Mouse (Mus musculus) kidney, embryonic 15.5 days (tissue): ENCODE results near the gene Mfap5. TPM values are rescaled to one million over a fixed set of nuclear protein-coding genes. Genes with fewer than 3 reads are reported as not detected.
"Not testable (repeated sequence)": the region's sequence is repeated elsewhere in the genome, so short reads cannot be mapped to it uniquely, and the experiment has no call there.

Source experiments
- ATAC-seq: fragments of 200-750 bp; cut with Nextera tagmentation; replicated peaks from 2 replicates; pipeline ENCODE4 v1.8.0; 2017; ENCODE audit warnings: moderate TSS enrichment; ENCODE audit not compliant: low FRiP score
- H3K27ac ChIP-seq: fragments of 300-500 bp; sonication (generic); 2 replicates; pipeline ENCODE4 v1.5.1; 2015; ENCODE audit warnings: mild to moderate bottlenecking, inconsistent platforms
- H3K27me3 ChIP-seq: fragments of 300-500 bp; sonication (generic); 2 replicates; pipeline ENCODE4 v1.6.1; 2015; ENCODE audit warnings: inconsistent platforms
- H3K36me3 ChIP-seq: fragments of 300-500 bp; sonication (generic); 2 replicates; pipeline ENCODE4 v1.6.1; 2015; ENCODE audit warnings: inconsistent platforms
- H3K4me1 ChIP-seq: fragments of 300-500 bp; sonication (generic); 2 replicates; pipeline ENCODE4 v1.6.1; 2015; ENCODE audit warnings: inconsistent platforms
- H3K4me2 ChIP-seq: fragments of 300-500 bp; sonication (generic); 2 replicates; pipeline ENCODE4 v1.6.1; 2015; ENCODE audit warnings: moderate library complexity, mild to moderate bottlenecking, inconsistent platforms
- H3K4me3 ChIP-seq: fragments of 300-500 bp; sonication (generic); replicated peaks from 2 replicates; pipeline ENCODE4 v1.5.1; 2015; ENCODE audit warnings: mild to moderate bottlenecking, inconsistent platforms
- H3K9ac ChIP-seq: fragments of 300-500 bp; sonication (generic); 2 replicates; pipeline ENCODE4 v1.6.1; 2015; ENCODE audit warnings: mild to moderate bottlenecking, inconsistent platforms
- H3K9me3 ChIP-seq: fragments of 300-500 bp; sonication (generic); replicated peaks from 2 replicates; pipeline ENCODE4 v1.6.1; 2016; ENCODE audit warnings: inconsistent platforms
- WGBS: fragments of 180-500 bp; shearing (Covaris S2); methylation state at CpG from one replicate; pipeline ENCODE4 v1.1.7; 2015; ENCODE audit warnings: mixed read lengths; 5-methylcytosine and 5-hydroxymethylcytosine counted together
- polyA plus RNA-seq: library from polyadenylated mRNA; unstranded; fragments of >200 nt; fragmentation: Nextera tagmentation; extraction: Ambion mirVana; gene quantifications from 2 replicates; pipeline ENCODE4 v1.2.1, GENCODE M21; 2015

The Mfap5 gene
- 23.4 and 32.8 TPM in 2 replicates for polyA plus RNA-seq

DNA sequence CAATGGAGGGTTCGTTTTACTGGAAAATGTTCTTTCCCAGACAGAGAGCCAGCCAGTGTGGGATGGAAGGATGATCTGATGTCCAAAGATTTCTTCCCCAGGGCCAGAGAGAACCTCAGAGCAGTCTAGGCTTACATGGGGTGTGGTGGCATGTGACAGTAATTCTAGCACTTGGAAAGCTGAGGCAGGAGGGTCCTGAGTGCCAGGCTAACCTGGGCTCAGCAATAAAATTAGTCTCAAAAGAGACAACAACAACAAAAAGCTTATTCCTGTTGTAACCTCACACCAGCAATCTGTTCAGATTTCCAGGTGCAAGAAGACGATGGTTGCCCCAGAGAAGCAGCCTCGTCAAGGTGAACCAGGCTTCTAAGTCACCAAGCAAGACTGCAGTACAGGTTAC lies at the start of gene Mfap5:
Gene Mfap5 (plus strand): TSS at position 301 of the 400 bp plus-strand sequence.
- no peak for ATAC-seq
- no peaks in the 10 kb centered on the region for H3K9me3 ChIP-seq
- H3K9ac ChIP-seq: no peak within 1 kb of the TSS
- 87% methylated on average over 3 of the region's 3 CpGs for WGBS
- H3K4me2 ChIP-seq: no peak within 1 kb of the TSS
- no peaks in the 10 kb centered on the region for H3K36me3 ChIP-seq
- H3K4me1 ChIP-seq: peaks cover 9% of the 10 kb centered on the region
- H3K27me3 ChIP-seq: no peaks in the 10 kb centered on the region
- H3K4me3 ChIP-seq: no peak within 1 kb of the TSS
- no peak within 1 kb of the TSS for H3K27ac ChIP-seq

DNA sequence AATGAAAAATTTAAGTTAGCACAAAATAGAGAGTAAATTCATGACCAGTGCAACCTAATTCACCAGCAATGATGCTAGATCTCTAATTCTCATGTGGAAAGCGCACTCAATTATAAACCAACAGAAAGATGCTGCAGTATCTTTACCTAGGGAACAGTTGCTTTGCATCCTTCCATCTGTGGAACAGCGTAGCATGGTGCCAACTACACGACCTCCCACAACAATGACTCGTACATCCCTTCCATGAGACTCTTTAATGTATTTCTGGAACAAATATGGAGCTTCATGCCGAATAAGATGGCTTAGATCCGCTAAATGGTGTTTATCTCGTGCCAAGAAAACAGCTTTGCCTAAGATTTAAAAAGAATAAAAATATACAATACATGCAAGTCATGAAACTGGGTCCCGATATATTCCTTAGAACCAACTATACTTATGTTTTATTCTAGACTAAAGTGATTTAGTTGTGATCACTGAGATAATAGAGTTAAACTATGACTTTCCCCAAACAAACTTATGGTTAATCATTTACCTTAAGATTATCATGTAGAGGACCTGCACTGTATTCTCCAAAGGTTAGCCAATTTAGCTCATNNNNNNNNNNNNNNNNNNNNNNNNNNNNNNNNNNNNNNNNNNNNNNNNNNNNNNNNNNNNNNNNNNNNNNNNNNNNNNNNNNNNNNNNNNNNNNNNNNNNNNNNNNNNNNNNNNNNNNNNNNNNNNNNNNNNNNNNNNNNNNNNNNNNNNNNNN lies 46.5 kb upstream of the Mfap5 start:
- H3K9ac ChIP-seq: no peak overlapping the region
- 92% methylated on average over 8 of the region's 8 CpGs for WGBS
- no peak overlapping the region for H3K27ac ChIP-seq
- H3K36me3 ChIP-seq: peaks cover 53% of the 10 kb centered on the region
- no peaks in the 10 kb centered on the region for H3K9me3 ChIP-seq
- no peaks in the 10 kb centered on the region for H3K4me1 ChIP-seq
- no peak overlapping the region for H3K4me3 ChIP-seq
- no peak for ATAC-seq
- no peak overlapping the region for H3K4me2 ChIP-seq
- H3K27me3 ChIP-seq: no peaks in the 10 kb centered on the region

DNA sequence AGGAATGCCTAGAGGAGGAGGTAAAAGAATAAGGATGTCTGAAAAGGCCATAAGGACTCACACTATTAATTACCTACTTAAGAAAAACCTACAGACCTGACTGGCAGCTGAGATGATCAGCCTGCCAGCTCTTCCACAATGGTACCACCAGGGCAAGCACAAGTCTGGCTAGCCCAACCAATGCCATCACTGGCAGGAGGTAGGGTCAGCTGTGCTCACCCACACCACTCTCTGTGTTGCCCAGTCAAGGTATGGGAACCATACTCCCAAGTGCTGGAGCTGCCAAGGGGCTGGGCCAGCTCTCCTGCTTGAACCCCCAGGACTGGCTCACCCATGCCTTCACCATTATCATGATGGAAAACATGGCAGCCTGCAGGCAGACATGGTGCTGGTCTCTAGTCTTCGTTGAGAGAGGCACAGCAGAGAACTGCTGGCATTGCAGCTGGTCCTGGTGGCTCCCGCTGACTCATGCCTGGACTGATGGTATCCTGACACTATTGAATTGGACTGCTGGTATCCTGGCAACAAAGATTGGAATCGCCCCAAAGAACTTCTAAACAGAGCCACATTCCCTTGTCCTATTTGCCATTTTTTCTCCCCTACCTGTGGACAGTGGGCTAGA lies 39.4 kb upstream of the Mfap5 start:
- Histone ChIP-seq H3K27me3 (no peaks in the 10 kb centered on the region), H3K4me1 (no peaks in the 10 kb centered on the region), H3K36me3 (peaks cover 39% of the 10 kb centered on the region), H3K4me3 (no peak overlapping the region), H3K9me3 (no peaks in the 10 kb centered on the region), H3K9ac (no peak overlapping the region), H3K27ac (no peak overlapping the region), H3K4me2 (no peak overlapping the region)
- no peak for ATAC-seq
- WGBS: 83% methylated on average over 3 of the region's 3 CpGs

DNA sequence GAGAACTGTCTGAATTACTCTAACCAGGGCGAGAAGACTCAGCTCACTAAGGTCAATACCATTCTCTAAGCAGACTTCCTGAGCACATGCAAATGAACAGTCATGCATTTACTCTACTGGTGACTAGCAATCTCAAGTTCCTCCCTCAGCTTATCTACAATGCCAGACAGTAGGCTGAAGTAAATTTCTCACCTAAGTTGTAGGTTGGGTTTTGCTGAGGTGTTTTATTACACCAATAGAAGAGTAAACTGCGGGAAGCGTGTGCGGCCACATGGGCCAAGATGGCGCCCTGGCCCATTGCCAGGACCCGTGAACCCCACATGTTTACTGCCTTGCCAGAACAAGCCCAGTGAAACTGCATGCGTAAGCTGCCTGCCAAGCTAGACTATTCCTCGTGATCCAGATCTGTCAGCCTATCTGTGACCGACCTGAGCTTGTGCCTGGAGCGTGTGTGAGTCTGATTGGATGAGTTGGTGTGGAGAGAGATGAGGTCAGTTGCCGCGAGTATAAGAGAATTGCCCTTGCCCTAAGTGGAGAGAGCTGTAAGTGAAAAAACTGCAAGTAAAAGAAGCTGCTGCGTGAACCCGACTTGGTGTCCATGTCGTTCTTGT lies 36.5 kb upstream of the Mfap5 start:
- Histone ChIP-seq H3K4me3 (no peak overlapping the region), H3K4me2 (no peak overlapping the region), H3K27me3 (no peaks in the 10 kb centered on the region), H3K4me1 (no peaks in the 10 kb centered on the region), H3K9me3 (no peaks in the 10 kb centered on the region), H3K36me3 (peaks cover 38% of the 10 kb centered on the region), H3K9ac (no peak overlapping the region), H3K27ac (no peak overlapping the region)
- no peak for ATAC-seq
- 93% methylated on average over 15 of the region's 15 CpGs for WGBS

DNA sequence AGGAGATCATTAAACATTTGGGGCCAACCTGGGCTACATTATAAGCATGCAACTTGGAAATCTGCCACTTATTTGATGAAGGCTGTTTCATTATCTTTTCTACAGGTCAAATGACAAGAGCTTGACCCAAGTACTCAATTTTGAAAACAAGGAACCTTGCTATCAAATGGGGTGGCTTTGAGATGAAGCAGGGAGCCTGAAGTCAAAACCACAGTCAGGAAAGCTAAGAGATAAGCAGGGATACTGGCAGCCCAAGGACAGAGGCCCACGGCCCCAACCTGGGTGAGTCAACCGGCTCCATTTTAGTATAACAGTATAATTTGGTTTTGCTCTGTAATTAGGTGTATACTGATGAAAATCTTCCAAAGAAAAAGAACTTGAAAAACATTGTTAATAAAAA lies 35.4 kb upstream of the Mfap5 start:
- no peaks in the 10 kb centered on the region for H3K4me1 ChIP-seq
- H3K9ac ChIP-seq: no peak overlapping the region
- peaks cover 36% of the 10 kb centered on the region for H3K36me3 ChIP-seq
- no peak overlapping the region for H3K27ac ChIP-seq
- no peak overlapping the region for H3K4me2 ChIP-seq
- no peaks in the 10 kb centered on the region for H3K9me3 ChIP-seq
- H3K27me3 ChIP-seq: no peaks in the 10 kb centered on the region
- H3K4me3 ChIP-seq: no peak overlapping the region
- WGBS: 97% methylated on average over 2 of the region's 2 CpGs
- no peak for ATAC-seq

DNA sequence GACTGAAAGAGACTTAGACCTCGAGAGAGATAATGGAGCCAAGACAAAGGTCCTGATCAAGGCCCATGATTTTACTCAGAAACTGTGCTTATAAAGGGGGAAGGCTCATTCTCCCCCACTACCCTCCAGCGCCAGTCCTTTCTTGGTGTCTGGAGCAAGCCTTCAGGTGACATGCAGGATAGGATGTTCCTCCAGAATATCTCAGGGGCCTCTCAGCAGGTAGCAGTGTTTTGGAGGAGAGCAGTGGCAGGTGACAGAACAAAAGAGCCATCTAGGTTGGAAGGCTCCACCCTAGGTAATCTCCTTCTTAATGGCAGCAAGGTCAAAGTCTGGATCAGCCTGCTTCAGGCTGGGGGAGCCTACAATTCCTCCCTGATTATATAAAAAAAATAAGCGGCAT lies 34.2 kb upstream of the Mfap5 start:
- 92% methylated on average over 3 of the region's 3 CpGs for WGBS
- not testable (repeated sequence) for H3K27me3 ChIP-seq, ATAC-seq, H3K4me2 ChIP-seq, H3K4me1 ChIP-seq, H3K9me3 ChIP-seq, H3K9ac ChIP-seq, H3K4me3 ChIP-seq, H3K27ac ChIP-seq
- peaks cover 36% of the 10 kb centered on the region for H3K36me3 ChIP-seq

DNA sequence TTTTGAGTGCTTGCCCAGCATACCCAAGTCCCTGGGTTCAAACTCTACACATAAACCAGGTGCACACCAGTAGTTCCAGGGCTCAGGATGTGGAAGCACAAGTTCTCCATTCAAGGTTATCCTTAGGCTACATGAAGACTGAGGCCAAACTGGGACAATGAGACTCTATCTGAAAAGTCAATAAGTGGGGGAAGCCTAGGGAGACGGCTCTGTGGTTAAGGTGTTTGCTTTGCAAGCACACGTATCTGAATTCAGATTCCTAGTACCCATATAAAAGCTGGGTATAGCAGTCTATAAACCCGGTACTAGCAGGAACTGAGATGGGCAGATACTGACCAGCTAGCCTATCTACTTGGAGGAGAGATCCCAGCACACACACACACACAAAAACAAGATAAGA lies 27.6 kb upstream of the Mfap5 start:
- Histone ChIP-seq H3K27me3 (no peaks in the 10 kb centered on the region), H3K36me3 (no peaks in the 10 kb centered on the region), H3K27ac (no peak overlapping the region), H3K9me3 (no peaks in the 10 kb centered on the region), H3K4me3 (no peak overlapping the region), H3K9ac (no peak overlapping the region), H3K4me2 (no peak overlapping the region), H3K4me1 (no peaks in the 10 kb centered on the region)
- ATAC-seq: no peak
- WGBS: 80% methylated on average over 3 of the region's 3 CpGs

DNA sequence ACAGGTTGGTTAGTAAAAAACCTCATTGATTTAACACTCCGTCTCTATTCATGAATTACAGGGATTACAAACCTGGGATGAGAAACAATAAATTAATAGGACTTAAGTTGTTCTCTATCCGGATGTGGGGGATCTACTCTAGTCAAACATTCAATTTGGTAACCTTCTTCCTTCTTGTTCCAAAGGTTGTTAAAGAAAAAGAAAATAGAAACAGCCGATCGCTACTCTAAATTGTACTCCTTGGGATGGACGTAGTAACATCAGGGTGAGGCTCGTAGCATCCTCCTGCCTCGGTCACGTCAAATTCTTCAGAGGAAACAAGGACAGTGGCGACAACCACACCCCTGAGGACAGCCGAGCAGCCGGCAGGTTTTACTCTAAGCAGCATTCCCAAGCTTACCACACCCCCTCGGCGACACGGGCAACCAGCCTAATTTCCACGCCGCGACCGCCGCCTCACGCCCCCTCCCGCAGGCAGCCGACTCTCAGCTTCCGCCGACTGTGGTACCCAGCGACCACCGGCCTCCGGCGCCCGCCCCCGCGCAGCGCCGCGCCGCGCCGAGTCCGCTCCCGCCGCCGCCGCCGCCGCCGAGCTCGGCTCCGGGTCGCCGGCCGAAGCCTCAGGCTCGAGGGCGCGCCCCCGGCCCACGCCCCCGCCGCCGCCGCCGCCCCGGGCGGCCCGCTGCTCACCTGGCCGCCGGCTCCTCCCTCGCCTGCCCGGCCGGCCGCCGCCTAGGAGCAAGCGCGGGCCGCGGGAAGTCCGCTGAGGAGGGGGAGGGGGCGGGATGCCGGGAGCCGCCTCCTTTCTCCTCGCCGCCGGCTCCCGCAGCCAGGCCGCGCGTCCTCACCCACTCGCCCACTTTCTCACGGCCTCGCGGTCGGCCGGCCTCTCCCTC lies 20.0 kb upstream of the Mfap5 start:
- H3K27ac ChIP-seq: peak overlapping the region; percentile 66
- peak overlapping the region; percentile 63 for H3K9ac ChIP-seq
- no peaks in the 10 kb centered on the region for H3K36me3 ChIP-seq
- peak overlapping the region; percentile 79 for H3K4me3 ChIP-seq
- ATAC-seq: peak; percentile 81
- peaks cover 15% of the 10 kb centered on the region for H3K4me1 ChIP-seq
- H3K4me2 ChIP-seq: peak overlapping the region; percentile 84
- WGBS: 4% methylated on average over 30 of the region's 91 CpGs
- peaks cover 26% of the 10 kb centered on the region for H3K27me3 ChIP-seq
- no peaks in the 10 kb centered on the region for H3K9me3 ChIP-seq

DNA sequence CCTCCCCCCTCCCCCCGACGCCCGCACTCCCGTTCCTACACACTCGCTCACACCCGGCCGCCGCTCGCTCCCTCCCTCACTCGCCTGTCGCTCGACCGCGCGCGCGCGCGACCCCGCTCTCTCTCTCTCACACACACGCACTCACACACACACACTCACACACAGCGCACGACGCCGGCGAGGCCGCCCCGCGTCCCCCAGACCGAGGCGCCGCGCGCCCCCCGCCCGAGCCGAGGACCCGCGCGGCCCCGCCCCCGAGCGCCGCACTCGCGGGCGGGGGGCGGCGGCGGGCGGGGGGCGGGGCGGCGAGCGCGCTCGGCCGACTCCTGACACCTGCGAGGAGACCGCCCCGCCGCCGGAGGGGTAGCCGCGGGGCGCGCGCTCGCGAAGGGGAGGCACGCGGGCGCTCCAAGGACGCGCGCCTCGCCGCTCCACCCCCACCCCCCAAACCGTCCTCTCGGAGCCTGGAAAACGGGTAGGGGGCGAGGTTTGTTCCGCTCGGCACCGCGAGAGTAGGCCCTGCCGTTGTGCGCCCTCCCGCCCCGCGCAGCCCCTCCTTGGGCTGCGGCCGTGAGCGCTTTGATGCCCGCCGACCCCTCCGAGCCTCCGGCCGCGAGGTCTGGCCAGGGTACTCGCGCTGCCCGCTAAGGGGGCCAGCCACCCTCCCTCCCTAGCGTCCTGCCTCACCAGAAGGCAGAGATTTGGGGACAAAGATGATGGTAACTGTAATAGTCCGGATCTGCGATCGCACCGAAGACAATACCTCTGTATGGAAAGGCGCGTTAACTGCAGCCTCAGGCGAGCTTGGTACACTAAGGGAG lies 19.1 kb upstream of the Mfap5 start:
- Histone ChIP-seq H3K4me1 (peaks cover 22% of the 10 kb centered on the region), H3K27ac (peak overlapping the region; percentile 66)
- under 1% methylated on average over 50 of the region's 111 CpGs for WGBS

DNA sequence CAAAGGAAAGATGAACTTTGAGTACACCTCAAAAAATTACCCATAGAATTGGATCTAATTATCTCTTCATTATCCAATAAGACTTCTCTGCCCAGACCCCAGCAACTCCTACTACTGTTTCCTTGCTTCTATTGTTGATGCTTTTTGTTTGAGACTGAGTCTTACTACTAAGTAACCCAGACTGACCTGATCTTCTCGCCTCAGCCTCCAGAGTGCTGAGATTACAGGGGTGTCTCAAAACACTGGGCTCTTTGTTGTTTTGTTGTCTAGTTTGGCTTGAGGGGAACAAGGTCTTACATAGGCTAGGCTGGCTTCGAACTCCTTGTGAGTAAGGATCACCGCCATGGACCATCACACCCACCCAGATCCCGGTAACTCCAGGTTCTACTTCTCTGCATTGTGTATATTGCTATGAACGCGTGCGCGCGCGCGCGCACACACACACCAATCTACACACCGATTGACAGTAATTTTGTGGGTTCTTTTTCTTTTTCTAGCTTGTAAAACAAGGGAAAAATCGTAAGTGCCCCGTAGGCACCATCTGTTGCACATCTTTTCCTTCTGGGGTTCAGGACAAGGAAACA lies 14.6 kb upstream of the Mfap5 start:
- H3K27me3 ChIP-seq: peaks cover 23% of the 10 kb centered on the region
- no peaks in the 10 kb centered on the region for H3K36me3 ChIP-seq
- no peaks in the 10 kb centered on the region for H3K9me3 ChIP-seq
- H3K4me1 ChIP-seq: peaks cover 43% of the 10 kb centered on the region
- H3K27ac ChIP-seq: peak overlapping the region; percentile 73
- 36% methylated on average over 15 of the region's 15 CpGs for WGBS
- H3K9ac ChIP-seq: peak overlapping the region; percentile 32
- H3K4me2 ChIP-seq: peak overlapping the region; percentile 66
- H3K4me3 ChIP-seq: peak overlapping the region; percentile 46
- ATAC-seq: no peak

More for the DNA sequence above, 19.1 kb upstream of the Mfap5 start:
- Histone ChIP-seq H3K9me3 (no peaks in the 10 kb centered on the region), H3K27me3 (peaks cover 26% of the 10 kb centered on the region), H3K9ac (peak overlapping the region; percentile 63), H3K36me3 (no peaks in the 10 kb centered on the region), H3K4me2 (peak overlapping the region; percentile 84), H3K4me3 (peak overlapping the region; percentile 79)
- peak; percentile 86 for ATAC-seq

DNA sequence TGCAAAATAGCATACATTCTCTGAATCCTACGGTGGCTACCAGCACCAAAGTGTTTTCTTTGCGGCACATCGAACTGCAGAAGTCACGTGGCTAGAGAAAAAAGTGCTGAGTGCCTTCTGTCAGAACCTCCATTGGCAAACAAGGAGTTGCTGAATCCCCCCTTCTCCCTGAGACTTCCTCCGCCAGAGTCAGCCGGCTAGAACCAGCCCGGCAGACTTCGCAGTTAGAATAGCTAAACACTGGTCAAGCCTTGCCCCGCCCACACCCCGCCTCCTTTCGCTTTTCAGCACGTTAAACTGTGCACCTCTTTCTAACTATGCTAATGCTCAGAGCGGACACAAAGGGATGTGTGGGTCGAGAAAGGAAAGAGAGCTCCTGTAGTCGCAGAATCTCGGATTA lies 14.1 kb upstream of the Mfap5 start:
- H3K27me3 ChIP-seq: peaks cover 22% of the 10 kb centered on the region
- peak overlapping the region; percentile 66 for H3K4me2 ChIP-seq
- ATAC-seq: peak; percentile 91
- no peaks in the 10 kb centered on the region for H3K9me3 ChIP-seq
- peak overlapping the region; percentile 46 for H3K4me3 ChIP-seq
- peak overlapping the region; percentile 73 for H3K27ac ChIP-seq
- WGBS: 0% methylated on average over 16 of the region's 16 CpGs
- H3K4me1 ChIP-seq: peaks cover 48% of the 10 kb centered on the region
- peak overlapping the region; percentile 44 for H3K9ac ChIP-seq
- H3K36me3 ChIP-seq: no peaks in the 10 kb centered on the region
